Mouse (Mus musculus) Patski (cell line): ENCODE data around the gene Cux1. TPM values are rescaled to one million over a fixed set of nuclear protein-coding genes. Genes with fewer than 3 reads are reported as not detected.
A peak's percentile ranks its signal among the peaks of the same experiment; 100 is the strongest.

ENCODE experiments used
- ATAC-seq: fragments of 100-300 bp; one replicate; pipeline ENCODE4 v1.8.0; 2021
- CTCF ChIA-PET: fragments of 350-600 bp; sonication (Branson Sonifier 250); formaldehyde crosslinking; loops from one replicate; lab custom pipeline; 2022; ENCODE audit warnings: inconsistent platforms; lab: Charles Lee
- POLR2A ChIA-PET: fragments of 350-600 bp; sonication (Branson Sonifier 250); formaldehyde crosslinking; loops from one replicate; lab custom pipeline; 2022; ENCODE audit warnings: antibody characterized with exemption, inconsistent platforms; lab: Charles Lee
- DNase-seq: peaks from one replicate; pipeline ENCODE4 v3.0.0-alpha.2; 2011; ENCODE audit warnings: low read depth, low spot score
- H3K27me3 ChIP-seq: fragments of 371-371 bp; one replicate; pipeline ENCODE4 v1.5.1; 2021
- CTCF ChIP-seq: fragments of 100-300 bp; IDR thresholded peaks from one replicate; pipeline ENCODE4 v1.5.1; 2021
- in situ Hi-C: fragments of 300-500 bp; cut with MboI; formaldehyde crosslinking; loops from 3 replicates; pipeline ENCODE4 v1.11.1; 2018; ENCODE audit warnings: low pct_unique_long_range_greater_than_20kb, mixed read lengths
- polyA plus RNA-seq: library from polyadenylated mRNA; unstranded; gene quantifications from one replicate; pipeline ENCODE4 v1.2.3, GENCODE M21; 2021

Gene Cux1
- polyA plus RNA-seq, 1 experiment from 2014 or later = 166 TPM

DNA sequence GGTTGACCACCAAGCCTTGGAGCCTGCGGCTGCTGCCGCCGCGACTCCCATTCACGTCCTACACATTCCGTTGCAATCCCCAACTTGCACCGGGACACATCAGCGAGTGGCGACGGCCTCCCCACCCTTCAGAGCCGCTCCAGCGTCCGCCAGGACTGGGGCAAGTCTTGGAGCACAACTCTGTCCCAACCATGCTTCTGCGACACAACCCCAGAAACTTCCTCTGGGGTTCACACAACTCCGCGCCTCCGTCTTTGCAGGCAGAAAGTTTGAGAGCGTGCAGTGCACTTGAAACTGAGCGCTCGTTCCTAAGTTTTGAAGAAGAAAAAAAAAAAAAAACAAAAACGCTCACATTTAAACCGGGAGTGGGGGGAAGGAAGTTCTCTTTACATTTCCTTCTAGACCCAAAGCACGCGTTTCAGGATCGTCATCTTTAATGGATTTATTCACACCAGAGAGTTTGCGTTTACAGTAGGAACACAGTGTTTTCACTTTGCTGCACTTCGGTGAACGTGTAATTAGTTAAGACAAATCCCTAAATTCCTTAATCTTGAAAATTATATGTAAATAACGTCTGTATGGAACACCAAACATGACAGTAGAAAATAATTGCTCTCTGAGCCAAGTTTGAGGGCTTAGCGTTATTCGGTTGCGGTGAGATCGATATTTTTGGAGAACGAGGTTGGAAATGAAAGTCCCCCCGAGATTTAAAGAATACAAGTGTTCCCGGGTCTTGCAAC is 906 bp upstream of the Cux1 start:
- no peak for ATAC-seq
- no peak for DNase-seq
- in situ Hi-C loops = loop anchor here (5.0 kb wide), 2 partner anchors 91 to 286 kb away; no protein-coding TSS in a partner anchor
- TF ChIP-seq CTCF = no peak
- POLR2A ChIA-PET = interaction anchor here (0.6 kb wide), 1 partner anchor 102 kb away, joined by 3 read pairs; no protein-coding TSS in a partner anchor
- H3K27me3 ChIP-seq = no peaks in the 10 kb centered on the region
- CTCF ChIA-PET = interaction anchor here (0.6 to 5.0 kb wide), 11 partner anchors 12 to 240 kb away, joined by 3 to 64 read pairs (median 4); no protein-coding TSS in a partner anchor

DNA sequence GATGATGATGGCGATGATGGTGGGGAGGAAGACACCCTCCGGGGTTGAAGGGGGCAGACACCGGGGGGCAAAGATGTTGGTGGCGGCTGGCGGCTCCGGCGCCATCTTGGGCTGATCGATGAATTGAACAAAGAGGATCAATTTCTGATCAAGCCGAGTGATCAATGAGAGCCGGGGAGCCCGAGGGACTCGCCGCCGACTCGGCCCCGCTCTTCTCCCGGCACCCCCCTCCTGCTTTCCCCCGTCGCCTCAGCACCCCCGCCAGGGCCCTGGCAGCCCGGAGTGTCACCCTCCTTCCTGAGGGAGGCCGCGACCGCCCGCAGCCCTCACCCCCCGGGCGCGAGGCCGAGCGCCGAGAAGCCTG is 496 bp downstream of the Cux1 start:
- no peak for DNase-seq
- no peak for TF ChIP-seq CTCF
- in situ Hi-C loops = loop anchor here (5.0 kb wide), 2 partner anchors 89 to 284 kb away; no protein-coding TSS in a partner anchor
- H3K27me3 ChIP-seq = no peaks in the 10 kb centered on the region
- peak; percentile 2 for ATAC-seq
- POLR2A ChIA-PET = interaction anchor here (0.6 to 1.8 kb wide), 7 partner anchors 19 to 140 kb away, joined by 3 to 7 read pairs (median 4); no protein-coding TSS in a partner anchor
- CTCF ChIA-PET = interaction anchor here (1.9 to 2.0 kb wide), 2 partner anchors 56 to 102 kb away, joined by 9 to 11 read pairs; no protein-coding TSS in a partner anchor

DNA sequence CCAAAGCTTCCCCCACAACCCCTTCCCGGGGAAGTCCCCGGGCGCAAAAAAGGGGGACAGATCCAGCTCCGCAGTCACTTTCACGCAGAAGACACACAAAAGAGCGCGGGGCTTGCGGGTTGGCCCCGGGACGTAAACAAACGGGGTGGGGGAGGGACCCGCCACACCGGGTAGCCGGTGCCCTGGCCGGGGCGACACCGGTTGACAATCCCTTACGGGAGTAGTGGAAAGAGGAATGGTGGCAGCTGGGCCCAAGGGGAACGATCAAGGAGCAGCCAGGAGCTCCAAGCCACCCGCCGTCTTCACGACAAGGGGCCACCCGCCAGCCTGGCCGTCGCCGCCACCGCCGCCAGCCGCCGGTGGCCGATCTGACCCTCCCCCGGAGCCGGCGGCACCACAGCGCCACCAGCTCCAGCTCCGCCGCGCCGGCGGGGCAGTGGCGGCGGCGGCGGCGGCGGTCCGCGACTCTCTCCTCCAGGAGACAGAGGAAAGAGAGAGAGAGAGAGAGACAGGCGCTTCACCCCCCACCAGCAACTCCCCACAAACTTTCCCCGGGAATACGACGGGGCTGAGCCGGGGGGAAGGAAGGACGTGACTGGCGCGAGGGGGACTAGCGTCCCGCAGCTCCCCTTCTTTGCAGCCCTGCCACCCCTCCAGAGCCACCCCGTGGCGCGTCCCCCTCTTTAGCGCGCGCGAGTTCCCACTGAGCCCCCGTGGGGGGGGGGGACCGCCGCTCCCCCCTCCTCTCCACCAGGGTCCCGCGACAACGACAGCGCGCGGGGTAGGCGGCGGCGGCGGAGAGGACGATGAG is 1.1 kb downstream of the Cux1 start:
- ChIA-PET POLR2A (interaction anchor here (0.6 to 1.9 kb wide), 21 partner anchors 10 to 676 kb away, joined by 3 to 13 read pairs (median 4); no protein-coding TSS in a partner anchor), CTCF (interaction anchor here (1.0 to 2.4 kb wide), 9 partner anchors 11 to 199 kb away, joined by 3 to 13 read pairs (median 5); no protein-coding TSS in a partner anchor)
- DNase-seq (no peak), ATAC-seq (no peak)
- in situ Hi-C loops = loop anchor here (5.0 kb wide), 2 partner anchors 89 to 284 kb away; no protein-coding TSS in a partner anchor
- H3K27me3 ChIP-seq = no peaks in the 10 kb centered on the region
- no peak for TF ChIP-seq CTCF

DNA sequence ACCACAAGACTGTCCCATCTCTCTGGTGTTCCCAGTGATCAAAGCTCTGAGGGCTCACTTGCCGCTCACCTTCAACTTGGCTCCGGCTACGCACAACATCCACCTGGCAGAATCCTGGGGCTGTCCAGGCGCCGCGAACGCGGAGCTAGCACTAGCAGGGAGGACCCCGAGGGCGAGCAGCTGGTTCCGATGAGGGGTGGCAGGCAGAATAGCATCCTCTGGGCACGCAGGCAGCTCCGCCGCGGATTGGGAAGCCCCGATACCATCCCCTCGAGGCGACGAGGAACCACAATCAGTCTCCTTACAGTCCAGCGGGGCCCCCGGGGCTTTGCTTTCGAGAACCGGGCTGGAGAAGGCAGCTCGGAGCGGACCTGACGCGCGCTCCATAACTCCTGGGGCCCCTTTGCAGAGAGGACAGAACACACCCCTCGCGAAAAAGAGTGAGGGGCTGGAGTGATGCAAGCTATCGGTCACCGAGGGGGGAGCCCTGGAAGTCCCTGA is 1.9 kb downstream of the Cux1 start:
- in situ Hi-C loops = loop anchor here (5.0 kb wide), 2 partner anchors 88 to 283 kb away; no protein-coding TSS in a partner anchor

DNA sequence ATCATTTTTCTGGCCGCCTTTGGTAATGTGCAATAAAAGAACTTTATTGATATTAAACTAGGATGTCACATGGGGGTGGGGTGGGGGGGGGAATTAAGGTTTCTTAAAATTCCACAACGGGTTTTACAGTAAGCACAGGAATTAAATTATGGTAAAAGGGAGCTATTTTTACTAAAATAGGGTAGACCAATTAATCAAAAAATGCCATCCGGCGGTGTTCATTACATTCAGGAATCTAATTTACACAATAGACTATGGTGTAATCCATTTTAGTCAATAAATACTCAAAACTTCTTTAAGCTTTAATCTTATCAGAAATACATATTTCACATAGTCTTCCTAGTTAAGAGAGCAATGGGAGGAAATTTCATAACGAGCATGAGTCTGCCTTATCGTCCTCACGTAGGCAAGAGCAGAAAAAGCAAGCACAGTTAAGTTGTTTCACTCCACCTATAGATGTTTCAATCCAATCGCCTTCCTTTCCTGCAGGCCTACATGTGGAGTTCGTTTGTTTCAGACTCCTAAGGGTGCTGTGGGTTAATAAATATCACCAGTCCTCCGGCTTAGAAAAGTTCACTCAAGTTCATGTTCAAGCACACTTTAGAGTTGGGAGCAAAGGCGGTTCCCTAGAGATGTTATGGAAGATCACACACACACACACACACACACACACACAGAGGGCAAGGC is 2.5 kb downstream of the Cux1 start:
- TF ChIP-seq CTCF = no peak
- no peaks in the 10 kb centered on the region for H3K27me3 ChIP-seq
- DNase-seq = no peak
- POLR2A ChIA-PET = interaction anchor here (0.7 to 1.9 kb wide), 11 partner anchors 9 to 253 kb away, joined by 3 to 13 read pairs (median 5); no protein-coding TSS in a partner anchor
- ATAC-seq = no peak
- in situ Hi-C loops = loop anchor here (5.0 kb wide), 2 partner anchors 87 to 282 kb away; no protein-coding TSS in a partner anchor
- CTCF ChIA-PET = interaction anchor here (0.7 to 2.4 kb wide), 11 partner anchors 14 to 197 kb away, joined by 3 to 13 read pairs (median 4); no protein-coding TSS in a partner anchor

More for the DNA sequence above, 1.9 kb downstream of the Cux1 start:
- ChIA-PET POLR2A (interaction anchor here (0.6 to 1.9 kb wide), 16 partner anchors 10 to 675 kb away, joined by 3 to 13 read pairs (median 5); no protein-coding TSS in a partner anchor), CTCF (interaction anchor here (0.7 to 2.4 kb wide), 12 partner anchors 10 to 198 kb away, joined by 3 to 13 read pairs (median 4); no protein-coding TSS in a partner anchor)
- TF ChIP-seq CTCF = no peak
- ATAC-seq (no peak), DNase-seq (no peak)
- no peaks in the 10 kb centered on the region for H3K27me3 ChIP-seq

DNA sequence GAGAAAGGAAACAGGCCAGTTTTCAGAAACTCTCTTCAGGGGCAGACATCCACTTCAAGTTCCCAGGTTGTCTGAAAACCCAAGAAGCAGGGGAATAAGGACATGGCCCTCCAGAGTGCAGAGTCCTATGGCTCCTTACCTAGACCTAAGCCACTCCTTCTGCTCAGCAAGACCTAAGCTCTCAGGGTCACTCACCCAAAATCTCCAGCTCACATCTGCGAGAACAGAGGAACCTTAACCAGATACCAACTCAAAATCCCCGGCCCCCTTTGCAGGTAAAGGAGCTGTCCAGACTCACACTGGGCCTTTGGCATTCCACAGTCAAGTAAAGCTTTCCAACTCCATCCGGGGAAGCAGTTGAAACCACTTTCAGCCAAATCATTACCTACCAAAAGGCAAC is 3.3 kb downstream of the Cux1 start:
- POLR2A ChIA-PET = interaction anchor here (0.5 to 1.0 kb wide), 3 partner anchors 16 to 95 kb away, joined by 3 to 5 read pairs (median 3); no protein-coding TSS in a partner anchor

DNA sequence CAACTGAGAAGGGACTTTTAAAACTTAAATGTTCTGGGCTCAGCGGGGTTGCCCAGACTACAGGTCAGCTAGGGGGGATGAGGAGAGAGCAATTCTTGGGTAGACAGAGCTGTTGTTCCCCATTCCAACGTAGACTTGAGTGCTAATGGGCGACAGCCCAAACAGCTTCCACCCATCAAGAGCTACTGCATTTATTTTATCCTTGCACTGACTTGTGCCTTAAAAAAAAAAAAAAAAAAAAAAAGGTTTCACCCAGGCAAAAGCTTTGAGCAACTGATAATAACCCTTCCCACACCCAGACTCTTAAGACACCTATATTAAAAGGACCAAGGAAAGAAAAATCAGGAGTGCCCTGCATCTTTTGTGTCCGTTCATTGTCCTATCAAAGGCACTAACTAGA is 4.2 kb downstream of the Cux1 start:
- in situ Hi-C loops = no loop called here
- TF ChIP-seq CTCF = no peak
- no peaks in the 10 kb centered on the region for H3K27me3 ChIP-seq
- ChIA-PET POLR2A (no interaction called here), CTCF (interaction anchor here (1.0 to 1.5 kb wide), 6 partner anchors 19 to 235 kb away, joined by 3 to 4 read pairs (median 4); no protein-coding TSS in a partner anchor)
- ATAC-seq (no peak), DNase-seq (no peak)

More for the DNA sequence above, 3.3 kb downstream of the Cux1 start:
- DNase-seq = no peak
- ATAC-seq = no peak
- TF ChIP-seq CTCF = no peak
- in situ Hi-C loops = no loop called here
- CTCF ChIA-PET = interaction anchor here (0.8 to 2.4 kb wide), 3 partner anchors 96 to 183 kb away, joined by 3 to 13 read pairs (median 4); no protein-coding TSS in a partner anchor
- H3K27me3 ChIP-seq = no peaks in the 10 kb centered on the region

DNA sequence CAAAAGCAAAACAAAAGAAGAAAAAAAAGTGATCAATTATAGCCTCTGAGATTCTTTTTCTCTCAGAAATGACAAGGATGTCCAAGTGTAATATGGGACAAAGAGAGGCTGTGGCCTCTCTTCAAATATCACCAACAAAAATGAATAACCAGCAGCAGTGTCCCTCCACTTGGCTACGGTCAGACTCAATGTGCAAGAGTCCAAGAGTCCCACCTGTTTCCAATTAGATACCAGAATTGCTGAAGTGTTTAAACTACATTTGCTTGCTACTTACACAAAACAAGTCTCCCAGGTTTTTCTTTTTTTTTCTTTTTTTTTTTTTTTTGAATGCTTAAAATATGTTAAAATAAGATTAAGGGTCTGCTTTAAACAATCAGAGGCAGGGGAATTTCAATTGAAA is 5.1 kb downstream of the Cux1 start:
- no peak for TF ChIP-seq CTCF
- no peak for ATAC-seq
- no peak for DNase-seq
- H3K27me3 ChIP-seq = no peaks in the 10 kb centered on the region
- ChIA-PET CTCF (interaction anchor here (0.7 to 1.5 kb wide), 7 partner anchors 18 to 234 kb away, joined by 3 to 4 read pairs (median 4); no protein-coding TSS in a partner anchor), POLR2A (no interaction called here)
- in situ Hi-C loops = no loop called here

DNA sequence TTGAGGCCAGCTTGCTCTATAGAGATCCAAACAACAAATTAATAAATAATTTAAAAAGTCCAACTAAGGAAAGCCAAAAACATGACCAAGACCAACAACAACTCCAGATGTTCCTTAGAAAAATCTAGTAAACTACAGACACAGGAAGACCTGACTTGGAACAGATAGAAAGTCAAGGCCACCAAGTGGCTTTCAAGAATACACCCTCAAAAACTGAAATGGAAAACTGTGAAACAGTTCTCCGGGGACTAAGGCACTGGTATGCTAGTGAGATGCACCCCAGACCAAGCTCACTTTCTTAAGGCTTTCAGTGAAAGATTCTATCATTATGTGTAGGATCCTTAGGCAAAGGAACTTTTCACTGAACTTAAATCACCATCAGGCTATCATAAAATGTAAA is 5.6 kb downstream of the Cux1 start:
- in situ Hi-C loops = no loop called here
- ATAC-seq = no peak
- ChIA-PET POLR2A (no interaction called here), CTCF (interaction anchor here (1.4 kb wide), 1 partner anchor 23 kb away, joined by 3 read pairs; no protein-coding TSS in a partner anchor)
- no peaks in the 10 kb centered on the region for H3K27me3 ChIP-seq
- TF ChIP-seq CTCF = no peak
- DNase-seq = no peak
